ENCODE assay signal across 31 mouse cellular contexts in genomic region chr7:3219370-3219769, GRCm38 (mm10). TPM values are rescaled to one million over a fixed set of nuclear protein-coding genes. Genes with fewer than 3 reads are reported as not detected.
DNase-seq lines count a peak whose midpoint lies in the region; ATAC-seq and TF ChIP-seq lines count a peak whose summit lies in the region.
"Had no signal": no experiment of that assay in that cellular context is flagged by ENCODE, and none has a peak within 500 bp of the region (broad histone marks: within the 10 kb centered on the region; RNA-seq: fewer than 3 reads in every experiment).

No protein-coding gene starts in this region.

- TF ChIP-seq EP300 in liver, postnatal 0 days (IDR thresholded peaks at IDR 0.05; ENCODE audit: low read depth), result no peak
- TF ChIP-seq EP300 in lung, postnatal 0 days (IDR thresholded peaks at IDR 0.05), result no peak

- H3K9me3 ChIP-seq in liver, postnatal 0 days (ENCODE audit: low read length), result no peaks in the 10 kb centered on the region
- no peaks in the 10 kb centered on the region for H3K9me3 ChIP-seq in midbrain, embryonic 14.5 days (ENCODE audit: control insufficient read depth, low read length)
- H3K9me3 ChIP-seq in lung, postnatal 0 days (ENCODE audit: low read length), result no peaks in the 10 kb centered on the region
- H3K9me3 ChIP-seq: embryonic facial prominence, embryonic 12.5 days; embryonic facial prominence, embryonic 15.5 days; hindbrain, embryonic 13.5 days had no signal

- 49% methylated on average over 17 of the region's 17 CpGs for WGBS in liver, postnatal 0 days (ENCODE audit: insufficient replicate concordance)
- WGBS in midbrain, embryonic 14.5 days, result 46% methylated on average over 17 of the region's 17 CpGs
- 35% methylated on average over 17 of the region's 17 CpGs for WGBS in lung, postnatal 0 days

- no peak overlapping the region for H3K9ac ChIP-seq in liver, postnatal 0 days (replicated peaks)
- H3K9ac ChIP-seq in midbrain, embryonic 14.5 days (replicated peaks; ENCODE audit: low read length), result no peak overlapping the region
- no peak overlapping the region for H3K9ac ChIP-seq in lung, postnatal 0 days (replicated peaks; ENCODE audit: low read depth)
- H3K9ac ChIP-seq: embryonic facial prominence, embryonic 12.5 days; embryonic facial prominence, embryonic 15.5 days; forebrain, postnatal 0 days; hindbrain, embryonic 13.5 days had no signal

- H3K4me1 ChIP-seq in liver, postnatal 0 days (ENCODE audit: insufficient read depth), result no peaks in the 10 kb centered on the region
- H3K4me1 ChIP-seq in midbrain, embryonic 14.5 days (ENCODE audit: control insufficient read depth, insufficient read depth, low read length), result no peaks in the 10 kb centered on the region
- no peaks in the 10 kb centered on the region for H3K4me1 ChIP-seq in lung, postnatal 0 days (ENCODE audit: insufficient read depth, low read depth, low read length)
- H3K4me1 ChIP-seq: embryonic facial prominence, embryonic 12.5 days; embryonic facial prominence, embryonic 15.5 days; hindbrain, embryonic 13.5 days had no signal

- no peak for DNase-seq in liver, postnatal 0 days
- DNase-seq in liver, result no peak
- peak; percentile 73 for DNase-seq in ES-CJ7 (ENCODE audit: low read depth, low spot score)
- peak; percentile 74 for DNase-seq in ZHBTc4 (ENCODE audit: low read depth, low spot score)
- no peak for DNase-seq in midbrain, embryonic 14.5 days
- no peak for DNase-seq in cerebellum, adult 8-10 months
- DNase-seq in lung, postnatal 0 days (ENCODE audit: low spot score), result no peak
- DNase-seq: adrenal gland, adult 2 months; adrenal gland, postnatal 14 days; cerebellum, adult 11 months; cerebellum, adult 2 months; cerebellum, postnatal 10 days; cerebellum, postnatal 36 days; forebrain, postnatal 0 days; gastrocnemius, adult 2 months; gastrocnemius, postnatal 14 days; heart, adult 11 months had no signal

- no peaks in the 10 kb centered on the region; the same call in 1 of the 2 replicates for H3K36me3 ChIP-seq in liver, postnatal 0 days (replicated peaks; ENCODE audit: insufficient read depth, low read length)
- H3K36me3 ChIP-seq in midbrain, embryonic 14.5 days (ENCODE audit: control insufficient read depth, insufficient read depth, low read length), result no peaks in the 10 kb centered on the region
- no peaks in the 10 kb centered on the region for H3K36me3 ChIP-seq in lung, postnatal 0 days (ENCODE audit: insufficient read depth, low read length)
- H3K36me3 ChIP-seq: embryonic facial prominence, embryonic 12.5 days; embryonic facial prominence, embryonic 15.5 days; hindbrain, embryonic 13.5 days had no signal

- peak overlapping the region; percentile 72; the same call in 1 of the 2 replicates for H3K27ac ChIP-seq in liver, postnatal 0 days (ENCODE audit: low read depth)
- no peak overlapping the region for H3K27ac ChIP-seq in midbrain, embryonic 14.5 days (replicated peaks; ENCODE audit: low read depth, low read length)
- no peak overlapping the region for H3K27ac ChIP-seq in lung, postnatal 0 days (ENCODE audit: low read length)
- H3K27ac ChIP-seq: embryonic facial prominence, embryonic 12.5 days; embryonic facial prominence, embryonic 15.5 days; gastrocnemius, adult 2 months; hindbrain, embryonic 13.5 days; hindbrain, postnatal 0 days had no signal

- ATAC-seq in liver, postnatal 0 days, result no peak
- no peak for ATAC-seq in midbrain, embryonic 14.5 days (ENCODE audit: low FRiP score, low TSS enrichment)
- no peak for ATAC-seq in lung, postnatal 0 days
- ATAC-seq: CD4-positive, CD25-positive, alpha-beta regulatory T cell, adult 4 months; forebrain, embryonic 14.5 days; forebrain, postnatal 0 days; hindbrain, postnatal 0 days; inflammation-experienced regulatory T-cells, adult 6 months; intestine, postnatal 0 days had no signal

- 0 out of 2 replicates have a peak, but pooled peaks cover 2% of the 10 kb centered on the region for H3K27me3 ChIP-seq in liver, postnatal 0 days (ENCODE audit: insufficient read depth, low read length)
- peaks cover 13% of the 10 kb centered on the region; the same call in 1 of the 2 replicates for H3K27me3 ChIP-seq in midbrain, embryonic 14.5 days (ENCODE audit: control insufficient read depth, insufficient read depth, low read length)
- H3K27me3 ChIP-seq in lung, postnatal 0 days (replicated peaks; ENCODE audit: insufficient read depth, low read length), result no peaks in the 10 kb centered on the region

- H3K4me3 ChIP-seq in liver, postnatal 0 days (ENCODE audit: low read depth, low read length), result no peak overlapping the region
- no peak overlapping the region for H3K4me3 ChIP-seq in midbrain, embryonic 14.5 days (replicated peaks; ENCODE audit: low read depth, low read length)
- H3K4me3 ChIP-seq in lung, postnatal 0 days (ENCODE audit: low read depth, low read length), result no peak overlapping the region
- H3K4me3 ChIP-seq: embryonic facial prominence, embryonic 12.5 days; embryonic facial prominence, embryonic 15.5 days; gastrocnemius, adult 2 months; hindbrain, embryonic 13.5 days had no signal

- no peak for TF ChIP-seq CTCF in liver, postnatal 0 days (IDR thresholded peaks at IDR 0.05; ENCODE audit: low read depth)
- no peak for TF ChIP-seq CTCF in lung, postnatal 0 days (IDR thresholded peaks at IDR 0.05)

- no peak overlapping the region for H3K4me2 ChIP-seq in liver, postnatal 0 days (ENCODE audit: low read depth, low read length)
- H3K4me2 ChIP-seq in midbrain, embryonic 14.5 days (ENCODE audit: low read length), result no peak overlapping the region
- H3K4me2 ChIP-seq in lung, postnatal 0 days (replicated peaks; ENCODE audit: low read depth, low read length), result no peak overlapping the region
- H3K4me2 ChIP-seq: embryonic facial prominence, embryonic 12.5 days; embryonic facial prominence, embryonic 15.5 days; heart, embryonic 11.5 days; hindbrain, embryonic 13.5 days had no signal

RNA-seq across cellular contexts. Expression of gene Nlrp12, which starts 30.2 kb away (rescaled TPM):
- 4.2 and 5.1 TPM in 2 replicates for polyA plus RNA-seq in liver, postnatal 0 days (2015; fragmentation: Nextera tagmentation; extraction: Ambion mirVana)
- polyA plus RNA-seq in midbrain, embryonic 14.5 days (2014; fragmentation: Nextera tagmentation; extraction: Ambion mirVana), result not detected in 2 replicates
- 0.19 and 0.21 TPM in 2 replicates for polyA plus RNA-seq in lung, postnatal 0 days (2015; fragmentation: Nextera tagmentation; extraction: Ambion mirVana)
- polyA plus RNA-seq: CD4-positive, CD25-positive, alpha-beta regulatory T cell, adult 4 months; cerebellum, adult 2 months; embryonic facial prominence, embryonic 15.5 days; forebrain, embryonic 11.5 days; forebrain, embryonic 14.5 days; heart, embryonic 11.5 days; heart, embryonic 14.5 days; inflammation-experienced regulatory T-cells, adult 6 months; intestine, postnatal 0 days had no signal

RNA-seq across cellular contexts. Expression of gene AU018091, which starts 50.4 kb away (rescaled TPM):
- not detected in 2 replicates for polyA plus RNA-seq in liver, postnatal 0 days (2015; fragmentation: Nextera tagmentation; extraction: Ambion mirVana)
- not detected in 2 replicates for polyA plus RNA-seq in midbrain, embryonic 14.5 days (2014; fragmentation: Nextera tagmentation; extraction: Ambion mirVana)
- 0.14 and 0.17 TPM in 2 replicates for polyA plus RNA-seq in lung, postnatal 0 days (2015; fragmentation: Nextera tagmentation; extraction: Ambion mirVana)
- polyA plus RNA-seq: adrenal gland, adult 2 months; CD4-positive, CD25-positive, alpha-beta regulatory T cell, adult 4 months; cerebellum, adult 2 months; cortical plate, adult 2 months; forebrain, embryonic 14.5 days; forebrain, postnatal 0 days; frontal cortex, adult 2 months; heart, embryonic 11.5 days; heart, embryonic 14.5 days; heart, postnatal 0 days; hindbrain, embryonic 13.5 days; hindbrain, postnatal 0 days; inflammation-experienced regulatory T-cells, adult 6 months; intestine, postnatal 0 days had no signal

Comparison
In these comparisons a context has a peak if more than half of its experiments do, and no peak if none do; other contexts are left out.
1. DNase-seq: peak in ES-CJ7 (single experiment) and ZHBTc4 (single experiment); none in liver, postnatal 0 days (single experiment), liver (single experiment), midbrain, embryonic 14.5 days (single experiment), cerebellum, adult 8-10 months (single experiment) and lung, postnatal 0 days (single experiment).